Mouse (Mus musculus): ENCODE data around the gene Pitpnc1.

GRCm38 (mm10) chr11:107454546-107455462 lies 15.7 kb downstream of the Pitpnc1 start:
- TF ChIP-seq CTCF (IDR thresholded peaks at IDR 0.05; ENCODE audit: control insufficient read depth, insufficient read depth, low read length) (no peak), POLR2A (IDR thresholded peaks at IDR 0.05; ENCODE audit: borderline replicate concordance, control insufficient read depth, low read depth, low read length) (no peak)

All from bone marrow, adult 2 months (tissue).